Mouse (Mus musculus) bone marrow, adult 2 months (tissue): ENCODE data around the gene Arhgef17. TPM values are rescaled to one million over a fixed set of nuclear protein-coding genes. Genes with fewer than 3 reads are reported as not detected.

ENCODE experiments used
- H3K27ac ChIP-seq: fragments of 200-500 bp; 2 replicates; pipeline ENCODE4 v1.5.1; 2012; ENCODE audit warnings: low read depth, mild to moderate bottlenecking, control low read depth, inconsistent platforms, low read length; ENCODE audit not compliant: control insufficient read depth, poor library complexity, insufficient read depth
- H3K4me1 ChIP-seq: fragments of 200-500 bp; 2 replicates; pipeline ENCODE4 v1.6.1; 2011; ENCODE audit warnings: low read length; ENCODE audit not compliant: control insufficient read depth, insufficient read depth
- H3K4me3 ChIP-seq: fragments of 200-500 bp; replicated peaks from 2 replicates; pipeline ENCODE3; 2011; ENCODE audit warnings: mild to moderate bottlenecking, low read depth, low read length, control low read depth; ENCODE audit not compliant: control insufficient read depth
- CTCF ChIP-seq: fragments of 200-500 bp; IDR thresholded peaks from 2 replicates; pipeline ENCODE4 v1.5.1; 2011; ENCODE audit warnings: low read length, control low read depth; ENCODE audit not compliant: control insufficient read depth, insufficient read depth
- POLR2A ChIP-seq: fragments of 200-500 bp; IDR thresholded peaks from 2 replicates; pipeline ENCODE4 v1.6.1; 2011; ENCODE audit warnings: low read depth, mild to moderate bottlenecking, control low read depth, low read length, borderline replicate concordance; ENCODE audit not compliant: control insufficient read depth
- WGBS: fragments of 180-500 bp; shearing (Covaris S2); methylation state at CpG from one replicate; pipeline ENCODE4 v1.1.7; 2018; 5-methylcytosine and 5-hydroxymethylcytosine counted together
- polyA plus RNA-seq: library from polyadenylated mRNA; stranded (reverse); fragments of >200 nt; gene quantifications from 2 replicates; pipeline ENCODE4 v1.2.4, GENCODE M21; 2011; ENCODE audit warnings: low replicate concordance; ENCODE audit not compliant: missing spikeins, insufficient read depth, insufficient read length

Gene Arhgef17
- polyA plus RNA-seq, 1 experiment, result 8.9 TPM

GRCm38 (mm10) chr7:100860450-100860849 is 71.5 kb downstream of the Arhgef17 start:
- 78% methylated on average over 3 of the region's 3 CpGs for WGBS
- H3K27ac ChIP-seq, result no peak overlapping the region

DNA sequence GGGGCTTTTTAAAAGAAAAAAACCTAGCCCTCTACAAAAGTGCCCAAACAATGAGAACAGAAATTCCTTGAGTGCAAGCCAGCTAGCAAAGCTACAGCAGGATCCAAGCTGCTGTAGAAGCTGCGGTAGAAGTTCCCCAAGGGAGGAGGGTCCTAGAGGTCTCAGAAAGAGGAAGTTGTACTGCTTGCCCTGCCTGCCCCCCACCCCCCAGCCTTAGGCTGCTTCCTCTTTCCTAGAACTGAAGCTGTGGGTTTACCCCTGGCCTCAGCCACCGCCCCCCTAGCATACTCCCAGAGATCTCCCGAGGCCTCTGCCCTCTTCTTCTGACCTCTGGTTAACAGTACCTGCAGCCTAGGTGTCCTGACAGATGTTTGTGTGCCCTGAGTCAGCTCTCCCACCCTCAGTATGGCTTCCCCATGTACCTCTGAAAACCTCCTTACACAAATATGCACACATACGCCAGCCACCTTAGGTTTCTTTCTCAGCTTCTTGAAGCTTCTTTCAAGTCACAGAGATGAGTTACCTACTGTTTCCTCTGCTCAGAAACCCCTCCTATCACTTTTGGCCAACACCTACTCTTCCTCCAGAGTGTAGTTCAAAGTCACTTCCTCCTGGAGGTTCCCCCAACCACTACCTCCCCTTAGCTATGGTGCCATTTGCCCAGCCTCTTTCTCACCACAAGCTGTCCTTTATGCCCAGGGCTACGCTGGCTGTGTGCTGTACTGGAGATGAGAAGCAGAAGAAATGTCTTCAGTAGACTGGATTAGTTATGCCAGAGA is 75.9 kb downstream of the Arhgef17 start:
- H3K4me1 ChIP-seq, result peaks cover 19% of the 10 kb centered on the region
- H3K27ac ChIP-seq, result peak overlapping the region; percentile 96
- H3K4me3 ChIP-seq, result peak overlapping the region; percentile 75
- TF ChIP-seq POLR2A, result peak; percentile 24; the same call in 1 of the 2 replicates
- no peak for TF ChIP-seq CTCF
- 10% methylated on average over 5 of the region's 5 CpGs for WGBS

More at GRCm38 (mm10) chr7:100860450-100860849, 71.5 kb downstream of the Arhgef17 start:
- peaks cover 6% of the 10 kb centered on the region; the same call in 1 of the 2 replicates for H3K4me1 ChIP-seq
- no peak overlapping the region for H3K4me3 ChIP-seq
- no peak for TF ChIP-seq POLR2A
- no peak for TF ChIP-seq CTCF

GRCm38 (mm10) chr7:100855300-100855699 is 76.6 kb downstream of the Arhgef17 start:
- Histone ChIP-seq H3K4me1 (peaks cover 18% of the 10 kb centered on the region), H3K4me3 (peak overlapping the region; percentile 75), H3K27ac (peak overlapping the region; percentile 96)
- TF ChIP-seq POLR2A (no peak), CTCF (no peak)
- WGBS, result 3% methylated on average over 4 of the region's 4 CpGs

- 22% methylated on average over 5 of the region's 5 CpGs for WGBS
- Histone ChIP-seq H3K27ac (peak overlapping the region; percentile 96), H3K4me1 (peaks cover 17% of the 10 kb centered on the region), H3K4me3 (peak overlapping the region; percentile 75)
- TF ChIP-seq CTCF (no peak), POLR2A (no peak)
Observed at GRCm38 (mm10) chr7:100854861-100855260, 77.0 kb downstream of the Arhgef17 start.

DNA sequence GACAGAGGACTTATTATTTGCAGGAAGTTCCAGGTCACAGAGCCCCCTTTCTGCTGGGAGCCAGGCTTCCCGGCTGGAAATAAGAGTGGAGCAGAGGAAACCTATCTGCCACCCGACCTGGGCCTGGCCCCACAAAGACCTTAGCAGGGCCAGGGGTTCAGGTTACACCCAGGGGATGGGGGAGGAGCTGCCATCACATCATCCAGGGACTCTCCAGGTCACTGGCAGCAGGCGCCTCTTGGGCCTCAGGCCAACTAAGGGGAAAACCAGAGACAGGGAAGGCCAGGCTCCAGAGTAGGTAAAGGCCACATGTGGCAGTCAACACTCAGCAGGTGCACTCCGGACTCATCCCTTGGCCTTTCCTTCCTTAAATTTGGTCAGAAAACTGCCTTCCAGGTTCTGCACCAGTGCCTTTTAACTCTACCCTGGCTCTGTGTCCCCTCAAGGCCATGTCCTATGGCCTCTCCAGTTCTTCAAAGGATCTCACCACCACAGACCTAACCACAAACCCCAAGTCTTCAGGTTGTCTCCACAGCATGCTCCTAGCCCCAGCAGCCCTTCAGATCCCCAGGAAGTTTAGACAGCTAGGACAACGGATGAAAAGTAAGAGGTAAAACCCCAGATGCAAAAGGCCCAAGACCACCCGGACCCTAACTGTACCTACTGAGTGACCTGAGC is 77.6 kb downstream of the Arhgef17 start:
- peaks cover 17% of the 10 kb centered on the region for H3K4me1 ChIP-seq
- 21% methylated on average over 6 of the region's 6 CpGs for WGBS
- peak overlapping the region; percentile 75 for H3K4me3 ChIP-seq
- no peak for TF ChIP-seq POLR2A
- TF ChIP-seq CTCF, result no peak
- H3K27ac ChIP-seq, result peak overlapping the region; percentile 96

GRCm38 (mm10) chr7:100853396-100853795 is 78.5 kb downstream of the Arhgef17 start:
- TF ChIP-seq CTCF (no peak), POLR2A (no peak)
- 22% methylated on average over 3 of the region's 3 CpGs for WGBS
- H3K4me1 ChIP-seq, result peaks cover 17% of the 10 kb centered on the region
- H3K4me3 ChIP-seq, result peak overlapping the region; percentile 8
- peak overlapping the region; percentile 96 for H3K27ac ChIP-seq

DNA sequence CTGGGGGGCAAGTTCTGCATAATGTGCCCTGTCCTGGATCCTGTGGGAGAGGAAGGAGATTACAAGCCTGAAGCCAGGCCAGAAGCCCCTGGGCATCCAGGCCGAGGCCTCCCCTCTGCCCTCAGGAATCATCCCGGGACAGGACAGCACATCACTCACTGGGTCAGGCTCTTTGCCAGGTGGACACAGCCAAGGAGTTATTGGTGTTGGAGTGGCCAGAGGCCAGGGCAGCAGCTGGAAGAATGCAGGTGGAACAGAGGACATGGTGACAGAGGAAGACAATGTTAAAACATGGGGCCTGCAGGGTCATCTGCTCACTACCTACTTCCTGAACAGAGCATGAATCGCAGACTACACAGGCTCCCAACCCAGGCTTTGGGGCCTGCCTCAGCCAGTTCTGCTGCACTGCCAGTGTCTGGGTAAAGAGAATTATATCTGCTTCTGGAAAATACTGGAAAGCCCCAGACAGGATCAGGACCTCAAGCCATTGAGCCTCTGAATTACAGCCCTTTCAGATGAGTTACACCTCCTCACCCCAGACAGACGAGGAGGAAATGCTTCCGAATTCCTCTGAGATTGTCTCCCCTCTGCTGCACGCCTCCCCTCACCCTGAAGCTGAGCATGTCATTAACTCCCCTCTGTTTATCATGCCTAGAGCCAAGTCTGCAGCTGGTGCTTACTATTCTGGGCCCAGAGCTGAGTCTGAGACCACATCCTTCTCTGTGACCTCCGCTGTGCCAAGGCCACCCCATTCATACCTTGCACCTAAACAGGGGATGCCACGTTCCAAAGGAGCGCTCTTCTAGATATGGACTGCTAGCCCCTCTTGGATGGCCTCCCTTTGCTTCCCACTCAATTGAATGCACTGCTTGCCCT is 80.2 kb downstream of the Arhgef17 start:
- TF ChIP-seq CTCF (no peak), POLR2A (no peak)
- Histone ChIP-seq H3K4me1 (peaks cover 15% of the 10 kb centered on the region), H3K27ac (0 out of 2 replicates have a peak overlapping the region, but pooled peaks have one; percentile 3), H3K4me3 (no peak overlapping the region)
- 76% methylated on average over 9 of the region's 9 CpGs for WGBS

GRCm38 (mm10) chr7:100849508-100849907 is 82.4 kb downstream of the Arhgef17 start:
- Histone ChIP-seq H3K27ac (no peak overlapping the region), H3K4me1 (peaks cover 21% of the 10 kb centered on the region), H3K4me3 (no peak overlapping the region)
- TF ChIP-seq CTCF (no peak), POLR2A (no peak)
- 94% methylated on average over 2 of the region's 2 CpGs for WGBS
